Mouse (Mus musculus): Measurements from ENCODE around the gene Fam168b.

- TF ChIP-seq CTCF (IDR thresholded peaks at IDR 0.05; ENCODE audit: low read depth, low read length), result no peak
- TF ChIP-seq POLR2A (IDR thresholded peaks at IDR 0.05; ENCODE audit: insufficient read depth, low read length), result no peak
- TF ChIP-seq EP300 (IDR thresholded peaks at IDR 0.05; ENCODE audit: insufficient read depth, low read depth, low read length), result no peak
Observed at GRCm38 (mm10) chr1:34865866-34866265, 23.0 kb upstream of the Fam168b start.
